Mouse (Mus musculus) 3T3-L1 (cell line): ENCODE measurements around the gene Trim10.

Source experiments
- DNase-seq: peaks from one replicate; pipeline ENCODE4 v3.0.0-alpha.2; 2015; ENCODE audit warnings: low read depth, low spot score

Gene Trim10

DNA sequence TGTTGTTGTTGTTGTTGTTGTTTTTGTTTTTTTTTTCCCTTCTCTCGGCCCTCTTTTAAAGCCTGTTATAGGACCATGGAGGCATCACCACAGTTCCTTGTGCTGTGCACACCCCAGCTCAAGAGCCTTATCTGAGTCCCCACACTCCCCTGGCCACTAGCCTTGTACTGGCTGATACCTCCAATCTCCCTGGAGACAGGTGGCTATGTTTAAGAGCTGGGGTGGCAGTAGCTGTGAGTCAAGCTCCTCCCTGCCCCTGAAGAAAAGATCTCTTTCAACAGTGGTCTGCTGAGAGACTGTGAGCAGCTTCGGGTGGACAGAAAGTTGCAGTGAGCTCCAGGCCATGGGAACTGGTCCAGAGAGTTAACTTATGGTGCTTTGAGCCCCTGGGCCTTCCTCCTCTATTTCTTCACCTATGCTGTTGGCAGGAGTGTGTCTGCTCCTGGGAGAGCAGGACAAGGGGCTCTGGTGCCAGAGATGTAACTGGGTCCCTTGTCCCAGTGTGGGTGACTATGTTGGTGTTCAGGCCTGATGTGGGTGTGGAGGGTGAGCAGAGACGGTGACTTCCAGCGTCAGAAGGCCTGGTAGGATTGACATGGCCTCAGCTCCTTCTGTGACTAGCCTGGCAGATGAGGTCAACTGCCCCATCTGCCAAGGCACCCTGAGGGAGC is at the start of gene Trim10:
TSS of gene Trim10 (plus strand) at position 291 of the 671 bp plus-strand sequence.
- no peak for DNase-seq

DNA sequence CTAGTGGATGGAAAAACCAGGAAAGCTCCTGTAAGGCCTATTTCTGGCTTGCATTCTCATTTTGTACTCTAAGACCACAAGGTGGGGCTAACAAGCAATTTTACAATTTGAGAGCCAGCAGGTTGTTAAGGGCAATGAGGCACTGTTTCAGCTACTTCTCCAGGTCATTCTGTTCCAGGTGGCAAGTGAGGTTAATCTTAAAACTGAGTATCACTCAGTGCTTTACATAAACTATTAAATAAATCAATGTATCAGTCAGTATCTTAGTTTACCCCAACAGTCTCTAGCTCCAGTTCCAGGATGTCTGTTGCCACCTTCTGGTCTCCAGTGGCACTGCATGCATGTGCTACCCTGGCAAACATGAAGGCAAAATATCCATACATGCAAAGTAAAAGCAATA is 45.4 kb upstream of the Trim10 start:
- peak; percentile 67 for DNase-seq

GRCm38 (mm10) chr17:36825525-36825924 is 43.8 kb upstream of the Trim10 start:
- peak; percentile 25 for DNase-seq

- DNase-seq: peak; percentile 59
Measured at GRCm38 (mm10) chr17:36826002-36826401, 43.4 kb upstream of the Trim10 start.

- no peak for DNase-seq
Measured at GRCm38 (mm10) chr17:36828488-36828887, 40.9 kb upstream of the Trim10 start.

DNA sequence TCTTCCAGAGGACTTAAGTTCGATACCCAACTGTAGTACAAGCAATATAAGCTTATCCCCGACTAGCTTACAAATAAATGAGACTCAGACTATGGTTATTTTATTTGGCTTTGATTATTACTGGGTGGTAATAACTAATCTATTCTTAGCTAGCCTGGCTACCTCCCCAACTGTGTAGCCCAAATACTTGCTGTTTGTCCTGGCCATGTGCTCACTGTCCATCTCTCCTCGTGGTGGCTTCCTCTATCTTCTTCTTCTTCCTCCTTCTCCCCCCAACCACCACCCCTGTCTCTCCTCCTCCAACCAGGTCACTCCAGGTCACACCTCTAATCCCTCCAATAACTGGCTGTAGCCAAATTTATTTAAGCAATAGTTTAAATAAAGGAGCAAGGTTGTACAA is 38.9 kb upstream of the Trim10 start:
- no peak for DNase-seq

DNA sequence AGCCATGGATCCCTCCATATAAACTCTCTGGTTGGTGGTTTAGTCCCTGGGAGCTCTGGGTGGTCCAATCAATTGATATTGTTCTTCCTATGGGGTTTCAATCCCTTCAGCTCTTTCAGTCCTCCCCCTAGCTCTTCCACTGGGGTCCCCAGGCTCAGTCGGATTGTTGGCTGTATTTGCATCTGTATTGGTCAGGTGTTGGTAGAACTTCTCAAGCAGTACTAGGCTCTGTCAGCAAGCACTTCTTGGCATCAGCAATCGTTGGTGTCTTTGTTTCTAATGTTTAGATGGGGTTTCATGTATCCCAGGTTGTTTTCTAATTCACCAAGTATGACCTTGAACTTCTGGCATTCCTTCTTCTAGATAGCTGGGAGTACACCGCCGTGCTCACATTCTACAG is 36.7 kb upstream of the Trim10 start:
- DNase-seq: no peak

- peak; percentile 93 for DNase-seq
Measured at GRCm38 (mm10) chr17:36835591-36836426, 33.6 kb upstream of the Trim10 start.

- DNase-seq: no peak
Measured at GRCm38 (mm10) chr17:36836427-36836812, 33.0 kb upstream of the Trim10 start.

DNA sequence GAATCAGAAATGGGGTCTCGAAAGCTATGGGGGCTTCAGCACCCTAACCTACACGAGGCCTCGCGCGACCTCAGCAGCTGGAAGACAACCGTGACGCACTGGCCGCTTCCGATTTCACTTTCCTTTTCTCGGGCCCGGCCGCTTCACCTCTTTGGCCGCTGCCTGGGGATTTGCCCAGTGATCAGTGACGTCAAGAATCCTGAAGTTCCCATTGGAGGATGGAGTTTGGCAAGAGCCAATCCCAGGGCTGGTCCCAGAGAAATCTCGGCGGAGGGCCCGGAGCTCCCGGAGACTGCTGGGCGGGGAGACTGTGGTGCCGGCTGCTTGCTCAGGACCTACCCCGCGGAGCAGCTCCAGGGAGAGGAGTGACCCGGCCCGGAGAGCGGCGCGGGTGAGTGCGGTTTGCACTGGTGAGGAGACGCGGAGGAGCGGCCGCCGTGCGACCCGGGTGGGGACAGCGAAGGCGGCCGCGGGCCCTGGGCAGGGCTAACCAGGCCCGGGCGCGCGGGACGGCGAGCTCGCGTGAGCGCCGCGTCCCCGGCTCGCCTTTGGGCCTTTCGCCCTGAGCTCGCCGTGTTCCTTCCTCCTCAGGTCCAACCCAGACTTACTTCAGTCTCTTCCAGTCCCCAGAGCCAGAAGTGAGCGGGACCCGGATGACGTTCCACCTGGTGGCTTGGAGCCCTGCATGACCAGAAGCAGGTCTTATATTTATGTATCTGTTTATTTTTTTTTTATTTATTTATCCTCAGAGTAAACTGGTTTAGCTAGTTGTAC is 32.3 kb upstream of the Trim10 start, which contains the start of gene Trim26:
TSS of gene Trim26 (plus strand) at position 261 of the 774 bp plus-strand sequence.
- DNase-seq: peak; percentile 99

GRCm38 (mm10) chr17:36839001-36839400 is 30.4 kb upstream of the Trim10 start:
- no peak for DNase-seq

- no peak for DNase-seq
Measured at GRCm38 (mm10) chr17:36839931-36840330, 29.4 kb upstream of the Trim10 start.

DNA sequence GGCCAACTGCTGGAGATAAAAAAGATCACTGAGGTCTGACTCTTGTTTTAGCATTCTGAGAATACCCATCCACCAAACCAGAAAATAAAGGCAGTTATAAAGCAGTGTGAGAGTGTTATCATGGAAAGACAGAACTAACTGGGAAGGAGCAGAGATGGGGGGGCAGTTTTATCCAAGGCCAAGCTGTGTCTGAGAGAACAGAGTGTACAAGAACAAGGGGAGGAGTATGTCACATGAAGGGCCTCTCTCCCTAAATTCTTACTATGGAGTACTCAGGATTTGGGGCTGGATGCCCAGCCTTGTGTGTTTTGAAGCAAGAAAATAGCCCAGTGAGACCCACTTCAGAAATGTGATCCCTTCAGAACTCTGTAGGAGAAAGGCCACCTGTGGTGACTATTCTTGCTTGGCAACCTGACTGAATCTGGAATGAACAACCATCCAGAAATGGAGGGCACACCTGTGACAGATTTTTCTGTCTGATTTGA is 28.4 kb upstream of the Trim10 start:
- no peak for DNase-seq

DNA sequence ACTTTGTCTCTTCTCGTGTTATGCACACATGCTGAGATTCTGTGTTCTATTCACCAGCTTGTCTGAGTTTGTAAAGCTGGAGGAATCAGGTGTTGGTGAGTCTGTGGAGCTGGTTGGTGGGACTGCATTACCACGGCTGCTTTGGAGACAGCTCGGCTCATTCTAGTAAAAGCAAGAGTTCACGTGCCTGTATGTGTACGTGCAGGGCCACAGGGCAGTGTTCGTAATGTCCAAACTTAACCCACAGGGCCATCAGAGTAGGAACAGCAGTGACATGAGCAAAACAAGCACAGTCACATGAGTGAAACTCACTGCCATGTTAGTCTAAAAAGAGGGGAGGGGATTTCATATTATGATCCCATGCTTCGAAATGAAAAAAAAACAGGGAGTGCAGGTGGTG is 25.7 kb upstream of the Trim10 start:
- no peak for DNase-seq

DNA sequence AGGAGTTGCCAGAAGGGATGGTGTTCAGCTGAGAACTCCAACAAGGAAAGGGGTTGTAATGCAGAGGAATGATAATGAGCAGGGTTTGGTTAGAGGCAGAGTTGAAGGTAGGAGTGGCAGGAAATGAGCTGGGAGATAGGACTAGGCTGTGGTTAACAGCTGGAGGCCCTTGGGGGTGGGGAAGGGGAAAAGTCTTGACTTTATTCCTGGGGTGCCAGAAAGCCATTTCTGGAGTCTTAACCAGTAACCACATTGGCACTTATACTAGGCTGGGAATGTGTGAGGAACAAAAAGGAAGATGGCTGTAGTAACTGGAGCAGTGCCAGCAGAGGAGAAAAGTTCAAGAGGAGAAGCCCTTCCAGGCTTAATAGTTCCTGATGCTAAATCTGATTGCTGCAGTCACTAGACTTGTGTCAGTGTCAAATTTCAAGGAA is 25.1 kb upstream of the Trim10 start:
- DNase-seq: peak; percentile 64

DNA sequence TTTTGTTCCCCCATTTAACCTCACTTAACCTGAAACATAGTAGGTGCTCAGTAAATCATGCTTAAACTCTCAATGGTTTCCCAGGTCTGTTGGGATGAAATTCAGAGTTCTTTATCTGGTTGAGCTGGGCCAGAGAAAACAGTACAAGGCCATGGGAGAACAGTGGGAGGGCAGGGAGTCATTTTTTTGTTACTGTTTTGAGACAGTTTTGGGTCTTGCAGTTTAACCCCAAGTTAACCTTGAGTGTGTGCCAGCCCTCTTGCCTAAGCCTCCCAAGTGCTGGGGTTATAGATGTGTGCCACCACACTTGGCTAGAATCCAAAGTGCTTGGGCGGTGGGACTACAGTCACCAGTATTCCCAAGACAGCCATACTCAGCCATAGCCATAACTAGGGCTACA is 24.6 kb upstream of the Trim10 start:
- DNase-seq: no peak

- DNase-seq: no peak
Measured at GRCm38 (mm10) chr17:36848911-36849310, 20.5 kb upstream of the Trim10 start.

GRCm38 (mm10) chr17:36849992-36850391 is 19.4 kb upstream of the Trim10 start:
- DNase-seq: no peak

DNA sequence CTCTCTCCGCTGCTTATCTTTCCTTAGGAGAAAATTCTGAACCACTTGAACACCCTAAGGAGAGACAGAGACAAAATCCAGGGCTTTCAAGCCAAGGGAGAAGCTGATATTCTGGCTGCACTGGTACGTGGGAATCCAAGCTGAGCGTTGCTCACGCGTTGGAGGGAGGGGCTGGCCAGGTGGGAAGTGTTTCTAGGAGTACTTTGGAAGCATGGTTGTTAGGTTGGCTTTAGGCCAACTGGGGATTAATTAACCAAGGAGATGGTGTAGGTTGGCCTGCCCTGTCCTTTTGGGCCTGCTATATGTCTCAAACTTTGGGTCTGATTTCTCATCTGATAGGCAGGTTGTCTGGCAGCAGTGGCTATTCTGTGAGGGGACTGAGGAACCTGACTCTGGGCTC is 18.2 kb upstream of the Trim10 start:
- no peak for DNase-seq

GRCm38 (mm10) chr17:36851627-36852026 is 17.7 kb upstream of the Trim10 start:
- DNase-seq: no peak

DNA sequence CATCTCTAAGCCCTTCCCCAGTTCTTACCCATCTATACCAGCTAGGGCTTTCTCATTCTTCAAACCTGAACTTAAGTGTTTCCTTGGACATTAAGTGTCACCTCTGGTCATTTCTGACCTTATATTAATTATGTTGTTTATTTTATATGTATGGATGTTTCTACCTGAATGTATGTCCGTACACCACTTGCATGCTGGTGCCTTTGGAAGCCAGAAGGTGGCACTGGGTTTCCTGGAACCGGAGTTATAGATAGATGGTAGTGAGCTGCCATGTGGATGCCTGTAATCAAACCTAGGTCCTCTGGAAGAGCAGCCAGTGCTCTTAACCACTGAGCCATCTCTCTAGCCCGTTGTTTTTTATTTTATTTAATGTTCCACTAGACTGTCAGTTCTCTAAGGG is 13.9 kb upstream of the Trim10 start:
- no peak for DNase-seq

- no peak for DNase-seq
Measured at GRCm38 (mm10) chr17:36856236-36856635, 13.1 kb upstream of the Trim10 start.
